Mouse (Mus musculus): ENCODE measurements around the gene Cd200. TPM values are rescaled to one million over a fixed set of nuclear protein-coding genes. Genes with fewer than 3 reads are reported as not detected.

Gene Cd200
- total RNA-seq, 2 experiments from 2014 or later: 40.7 to 51.7 TPM

GRCm38 (mm10) chr16:45336478-45336877, 72.4 kb downstream of the Cd200 start:
- no peak for DNase-seq

GRCm38 (mm10) chr16:45334891-45335290, 74.0 kb downstream of the Cd200 start:
- DNase-seq: no peak

GRCm38 (mm10) chr16:45334376-45334765, 74.5 kb downstream of the Cd200 start:
- no peak for DNase-seq

- DNase-seq: no peak
Observed at GRCm38 (mm10) chr16:45333678-45334375, 75.0 kb downstream of the Cd200 start.

- DNase-seq: no peak
Observed at GRCm38 (mm10) chr16:45332591-45332990, 76.3 kb downstream of the Cd200 start.

Other genes starting within 250 kb of the Cd200 start
- gene Btla, start 184.7 kb downstream of the Cd200 start, total RNA-seq (2021): under 1 TPM; 0.09 to 0.93 TPM
- gene Gm609, start 83.9 kb upstream of the Cd200 start, total RNA-seq (2021): under 1 TPM in 1 of 2 experiments, not detected in 1; 0.14 TPM
- not detected for gene Gm17783, start 123.0 kb upstream of the Cd200 start, total RNA-seq (2021)
- gene Slc9c1, start 126.3 kb upstream of the Cd200 start, total RNA-seq (2021): not detected
- gene Gcsam, start 201.3 kb upstream of the Cd200 start, total RNA-seq (2021): under 1 TPM; 0.14 to 0.25 TPM
- gene BC016579, start 245.0 kb upstream of the Cd200 start, total RNA-seq (2021): not detected